Mouse (Mus musculus) bone marrow macrophage, adult 2 months (primary cell): ENCODE measurements around the gene Zfp978.
"Not testable (repeated sequence)": the region's sequence is repeated elsewhere in the genome, so short reads cannot be mapped to it uniquely, and the experiment has no call there.

Experiments used
- CTCF ChIP-seq: IDR thresholded peaks from 2 replicates; pipeline ENCODE4 v1.5.1; 2012; ENCODE audit warnings: low read depth, mild to moderate bottlenecking, low read length, moderate library complexity
- POLR2A ChIP-seq: IDR thresholded peaks from 2 replicates; pipeline ENCODE4 v1.6.1; 2012; ENCODE audit warnings: mild to moderate bottlenecking, low read depth, low read length, borderline replicate concordance

- not testable (repeated sequence) for TF ChIP-seq CTCF, POLR2A
These were observed 57.2 kb downstream of the Zfp978 start for GRCm38 (mm10) chr4:147418333-147418732.
